Mouse (Mus musculus): ENCODE data around the gene Mapkbp1. TPM values are rescaled to one million over a fixed set of nuclear protein-coding genes. Genes with fewer than 3 reads are reported as not detected.

Mapkbp1 gene
- 1 to 10 TPM; 6.1 to 8.2 TPM for total RNA-seq (2021)
- long read RNA-seq, experiment 1, result 0 reads
- long read RNA-seq, experiment 2, partial matches to known transcripts, result 0 of 2 reads
- long read RNA-seq, experiment 2, other reads (novel, unspliced or antisense), result 2 of 2 reads

GRCm38 (mm10) chr2:119972537-119972879 is at the start of gene Mapkbp1:
Mapkbp1 (plus strand) TSS chr2:119972699.
- no peak for DNase-seq

- peak; percentile 51 to 74 for DNase-seq
Measured at GRCm38 (mm10) chr2:119970571-119970970, 1.9 kb upstream of the Mapkbp1 start.

GRCm38 (mm10) chr2:119971316-119971715 is 1.2 kb upstream of the Mapkbp1 start:
- DNase-seq, result no peak

GRCm38 (mm10) chr2:119971837-119972536 is 512 bp upstream of the Mapkbp1 start:
- DNase-seq, result peak; percentile 96 to 98

GRCm38 (mm10) chr2:119980343-119980986 is 8.0 kb downstream of the Mapkbp1 start:
- DNase-seq, result no peak

- no peak for DNase-seq
Measured at GRCm38 (mm10) chr2:119981631-119982030, 9.1 kb downstream of the Mapkbp1 start.

- no peak for DNase-seq
Measured at GRCm38 (mm10) chr2:119985871-119986270, 13.4 kb downstream of the Mapkbp1 start.

- no peak for DNase-seq
Measured at GRCm38 (mm10) chr2:119986369-119986768, 13.9 kb downstream of the Mapkbp1 start.

- DNase-seq, result no peak
Measured at GRCm38 (mm10) chr2:119987441-119987840, 14.9 kb downstream of the Mapkbp1 start.

- DNase-seq, result no peak
Measured at GRCm38 (mm10) chr2:119988952-119989351, 16.5 kb downstream of the Mapkbp1 start.

- no peak for DNase-seq
Measured at GRCm38 (mm10) chr2:119990881-119991280, 18.4 kb downstream of the Mapkbp1 start.

GRCm38 (mm10) chr2:119992349-119992748 is 19.9 kb downstream of the Mapkbp1 start:
- peak in 1 of 2 experiments; percentile 33 for DNase-seq

- no peak for DNase-seq
Measured at GRCm38 (mm10) chr2:119993515-119993914, 21.0 kb downstream of the Mapkbp1 start.

- DNase-seq, result no peak
Measured at GRCm38 (mm10) chr2:119994839-119995238, 22.3 kb downstream of the Mapkbp1 start.

GRCm38 (mm10) chr2:119995391-119996281 is 23.1 kb downstream of the Mapkbp1 start:
- peak; percentile 43 to 48 for DNase-seq

GRCm38 (mm10) chr2:119997354-119997753 is 24.9 kb downstream of the Mapkbp1 start:
- peak in 1 of 2 experiments; percentile 39 for DNase-seq

- DNase-seq, result no peak
Measured at GRCm38 (mm10) chr2:119999731-120000130, 27.2 kb downstream of the Mapkbp1 start.

GRCm38 (mm10) chr2:120000882-120001584 is 28.5 kb downstream of the Mapkbp1 start:
- no peak for DNase-seq

GRCm38 (mm10) chr2:120001956-120002355 is 29.5 kb downstream of the Mapkbp1 start:
- DNase-seq, result no peak

GRCm38 (mm10) chr2:120003970-120004369 is 31.5 kb downstream of the Mapkbp1 start:
- DNase-seq, result no peak

GRCm38 (mm10) chr2:120006696-120007095 is 34.2 kb downstream of the Mapkbp1 start:
- DNase-seq, result no peak

- no peak for DNase-seq
Measured at GRCm38 (mm10) chr2:120007680-120008210, 35.2 kb downstream of the Mapkbp1 start.

Measured in heart, adult 18-20 months (tissue).